Mouse (Mus musculus) lung, embryonic 14.5 days (tissue): ENCODE data around the gene Rph3al. TPM values are rescaled to one million over a fixed set of nuclear protein-coding genes. Genes with fewer than 3 reads are reported as not detected.
A peak's percentile ranks its signal among the peaks of the same experiment; 100 is the strongest.

Source experiments
- ATAC-seq: fragments of 200-750 bp; cut with Nextera tagmentation; 2 replicates; pipeline ENCODE4 v1.8.0; 2017; ENCODE audit warnings: mild to moderate bottlenecking, moderate TSS enrichment, moderate library complexity; ENCODE audit not compliant: insufficient read depth
- DNase-seq: peaks from one replicate; pipeline ENCODE4 v3.0.0-alpha.2; 2015
- H3K27ac ChIP-seq: fragments of 300-500 bp; sonication (generic); 2 replicates; pipeline ENCODE4 v1.5.1; 2014; ENCODE audit warnings: low read depth, mild to moderate bottlenecking, moderate library complexity
- H3K27me3 ChIP-seq: fragments of 300-500 bp; sonication (generic); 2 replicates; pipeline ENCODE4 v1.6.1; 2014; ENCODE audit warnings: low read length, control low read depth; ENCODE audit not compliant: insufficient read depth
- H3K36me3 ChIP-seq: fragments of 300-500 bp; sonication (generic); 2 replicates; pipeline ENCODE4 v1.6.1; 2014; ENCODE audit warnings: control low read depth; ENCODE audit not compliant: insufficient read depth
- H3K4me1 ChIP-seq: fragments of 300-500 bp; sonication (generic); 2 replicates; pipeline ENCODE4 v1.6.1; 2014; ENCODE audit warnings: antibody characterized with exemption, control low read depth; ENCODE audit not compliant: insufficient read depth
- H3K4me2 ChIP-seq: fragments of 300-500 bp; sonication (generic); 2 replicates; pipeline ENCODE4 v1.6.1; 2014; ENCODE audit warnings: mild to moderate bottlenecking
- H3K4me3 ChIP-seq: fragments of 300-500 bp; sonication (generic); 2 replicates; pipeline ENCODE4 v1.5.1; 2014; ENCODE audit warnings: low read depth, low read length
- H3K9ac ChIP-seq: fragments of 300-500 bp; sonication (generic); 2 replicates; pipeline ENCODE4 v1.6.1; 2014
- H3K9me3 ChIP-seq: fragments of 300-500 bp; sonication (generic); 2 replicates; pipeline ENCODE4 v1.6.1; 2016; ENCODE audit warnings: low read depth, low read length, control low read depth
- CTCF ChIP-seq: IDR thresholded peaks from 2 replicates; pipeline ENCODE4 v1.5.1; 2016; ENCODE audit warnings: antibody characterized with exemption, low read depth
- WGBS: fragments of 180-500 bp; shearing (Covaris S2); extraction: QIAGEN DNeasy Blood & Tissue Kit; methylation state at CpG from one replicate; pipeline ENCODE4 v1.1.7; 2014; 5-methylcytosine and 5-hydroxymethylcytosine counted together
- polyA plus RNA-seq: library from polyadenylated mRNA; unstranded; fragments of >200 nt; fragmentation: Nextera tagmentation; extraction: Ambion mirVana; gene quantifications from 2 replicates; pipeline ENCODE4 v1.2.1, GENCODE M21; 2014

Rph3al gene
- polyA plus RNA-seq, 1 experiment from 2014 or later, result 5.3 TPM

GRCm38 (mm10) chr11:75965674-75966400, 27.6 kb upstream of the Rph3al start:
- 10% methylated on average over 28 of the region's 28 CpGs for WGBS
- peaks cover 14% of the 10 kb centered on the region for H3K27me3 ChIP-seq
- ATAC-seq (no peak), DNase-seq (peak; percentile 39)
- H3K36me3 ChIP-seq, result no peaks in the 10 kb centered on the region
- H3K9me3 ChIP-seq, result no peaks in the 10 kb centered on the region
- no peaks in the 10 kb centered on the region for H3K4me1 ChIP-seq
- H3K4me3 ChIP-seq, result peak overlapping the region; percentile 49
- peak overlapping the region; percentile 47 for H3K9ac ChIP-seq
- H3K4me2 ChIP-seq, result peak overlapping the region; percentile 82
- TF ChIP-seq CTCF, result no peak
- H3K27ac ChIP-seq, result peak overlapping the region; percentile 58

GRCm38 (mm10) chr11:75964476-75964730, 26.2 kb upstream of the Rph3al start:
- no peak overlapping the region for H3K9ac ChIP-seq
- no peak overlapping the region for H3K4me2 ChIP-seq

GRCm38 (mm10) chr11:75963730-75964475, 25.7 kb upstream of the Rph3al start:
- DNase-seq (peak; percentile 78), ATAC-seq (no peak)
- H3K9ac ChIP-seq, result no peak overlapping the region
- no peak overlapping the region for H3K27ac ChIP-seq
- H3K4me2 ChIP-seq, result no peak overlapping the region
- H3K27me3 ChIP-seq, result peaks cover 14% of the 10 kb centered on the region
- no peaks in the 10 kb centered on the region for H3K36me3 ChIP-seq
- no peaks in the 10 kb centered on the region for H3K4me1 ChIP-seq
- TF ChIP-seq CTCF, result no peak
- no peaks in the 10 kb centered on the region for H3K9me3 ChIP-seq
- H3K4me3 ChIP-seq, result no peak overlapping the region
- 27% methylated on average over 11 of the region's 11 CpGs for WGBS

More at GRCm38 (mm10) chr11:75964476-75964730, 26.2 kb upstream of the Rph3al start:
- DNase-seq (no peak), ATAC-seq (no peak)
- TF ChIP-seq CTCF, result no peak
- H3K4me3 ChIP-seq, result no peak overlapping the region
- peaks cover 14% of the 10 kb centered on the region for H3K27me3 ChIP-seq
- no peak overlapping the region for H3K27ac ChIP-seq
- no peaks in the 10 kb centered on the region for H3K4me1 ChIP-seq
- 40% methylated on average over 4 of the region's 4 CpGs for WGBS
- no peaks in the 10 kb centered on the region for H3K9me3 ChIP-seq
- no peaks in the 10 kb centered on the region for H3K36me3 ChIP-seq

- ATAC-seq, result no peak
- H3K4me3 ChIP-seq, result no peak overlapping the region
- no peak for DNase-seq
- H3K36me3 ChIP-seq, result no peaks in the 10 kb centered on the region
- 82% methylated on average over 7 of the region's 7 CpGs for WGBS
- no peak overlapping the region for H3K27ac ChIP-seq
- no peaks in the 10 kb centered on the region for H3K4me1 ChIP-seq
- no peaks in the 10 kb centered on the region for H3K9me3 ChIP-seq
- H3K27me3 ChIP-seq, result peaks cover 11% of the 10 kb centered on the region
- H3K9ac ChIP-seq, result no peak overlapping the region
- H3K4me2 ChIP-seq, result no peak overlapping the region
- TF ChIP-seq CTCF, result no peak
These were observed 23.6 kb upstream of the Rph3al start for GRCm38 (mm10) chr11:75961782-75962181.

GRCm38 (mm10) chr11:75957124-75957832, 19.0 kb upstream of the Rph3al start:
- no peaks in the 10 kb centered on the region for H3K27me3 ChIP-seq
- H3K4me1 ChIP-seq, result no peaks in the 10 kb centered on the region
- no peak overlapping the region for H3K4me3 ChIP-seq
- H3K27ac ChIP-seq, result no peak overlapping the region
- TF ChIP-seq CTCF, result no peak
- no peak for DNase-seq
- no peak for ATAC-seq
- 86% methylated on average over 17 of the region's 17 CpGs for WGBS
- H3K36me3 ChIP-seq, result no peaks in the 10 kb centered on the region
- H3K9ac ChIP-seq, result no peak overlapping the region
- no peaks in the 10 kb centered on the region for H3K9me3 ChIP-seq
- H3K4me2 ChIP-seq, result no peak overlapping the region

GRCm38 (mm10) chr11:75956651-75957050, 18.4 kb upstream of the Rph3al start:
- WGBS, result 63% methylated on average over 8 of the region's 8 CpGs
- Histone ChIP-seq H3K27me3 (no peaks in the 10 kb centered on the region), H3K27ac (no peak overlapping the region), H3K9me3 (no peaks in the 10 kb centered on the region), H3K9ac (no peak overlapping the region), H3K4me1 (no peaks in the 10 kb centered on the region), H3K36me3 (no peaks in the 10 kb centered on the region), H3K4me3 (no peak overlapping the region), H3K4me2 (no peak overlapping the region)
- DNase-seq (no peak), ATAC-seq (no peak)
- TF ChIP-seq CTCF, result no peak

- Histone ChIP-seq H3K9me3 (no peaks in the 10 kb centered on the region), H3K4me3 (no peak overlapping the region)
- WGBS, result 82% methylated on average over 9 of the region's 9 CpGs
These were observed 16.7 kb upstream of the Rph3al start for GRCm38 (mm10) chr11:75954896-75955295.

More at GRCm38 (mm10) chr11:75954896-75955295, 16.7 kb upstream of the Rph3al start:
- ATAC-seq, result no peak
- no peaks in the 10 kb centered on the region for H3K36me3 ChIP-seq
- no peak overlapping the region for H3K27ac ChIP-seq
- H3K27me3 ChIP-seq, result no peaks in the 10 kb centered on the region
- TF ChIP-seq CTCF, result no peak
- no peak overlapping the region for H3K4me2 ChIP-seq
- no peaks in the 10 kb centered on the region for H3K4me1 ChIP-seq
- no peak overlapping the region for H3K9ac ChIP-seq
- DNase-seq, result no peak
